Mouse (Mus musculus) stomach, embryonic 16.5 days (tissue): Measurements from ENCODE around the gene Gas7. TPM values are rescaled to one million over a fixed set of nuclear protein-coding genes. Genes with fewer than 3 reads are reported as not detected.

Source experiments
- ATAC-seq: fragments of 200-750 bp; cut with Nextera tagmentation; 2 replicates; pipeline ENCODE4 v1.8.0; 2017; ENCODE audit warnings: moderate number of reproducible peaks, moderate TSS enrichment; ENCODE audit not compliant: insufficient read depth, low FRiP score
- H3K27ac ChIP-seq: fragments of 300-500 bp; sonication (generic); 2 replicates; pipeline ENCODE4 v1.5.1; 2014; ENCODE audit warnings: low read length
- H3K27me3 ChIP-seq: fragments of 300-500 bp; sonication (generic); 2 replicates; pipeline ENCODE4 v1.6.1; 2014; ENCODE audit warnings: low read length, control low read depth, mixed read lengths; ENCODE audit not compliant: control insufficient read depth, insufficient read depth
- H3K36me3 ChIP-seq: fragments of 300-500 bp; sonication (generic); 2 replicates; pipeline ENCODE4 v1.6.1; 2014; ENCODE audit warnings: low read length; ENCODE audit not compliant: control insufficient read depth, insufficient read depth
- H3K4me1 ChIP-seq: fragments of 300-500 bp; sonication (generic); 2 replicates; pipeline ENCODE4 v1.6.1; 2014; ENCODE audit warnings: low read length, control low read depth, mixed read lengths; ENCODE audit not compliant: control insufficient read depth, insufficient read depth
- H3K4me2 ChIP-seq: fragments of 300-500 bp; sonication (generic); 2 replicates; pipeline ENCODE4 v1.6.1; 2014; ENCODE audit warnings: low read depth, low read length, mixed read lengths
- H3K4me3 ChIP-seq: fragments of 300-500 bp; sonication (generic); replicated peaks from 2 replicates; pipeline ENCODE4 v1.5.1; 2014; ENCODE audit warnings: mild to moderate bottlenecking, low read length
- H3K9ac ChIP-seq: fragments of 300-500 bp; sonication (generic); 2 replicates; pipeline ENCODE4 v1.6.1; 2014; ENCODE audit warnings: low read length
- H3K9me3 ChIP-seq: fragments of 300-500 bp; sonication (generic); replicated peaks from 2 replicates; pipeline ENCODE4 v1.6.1; 2016; ENCODE audit warnings: low read length, control low read depth; ENCODE audit not compliant: control insufficient read depth
- WGBS: fragments of 180-500 bp; shearing (Covaris S2); extraction: QIAGEN DNeasy Blood & Tissue Kit; methylation state at CpG from one replicate; pipeline ENCODE4 v1.1.7; 2014; 5-methylcytosine and 5-hydroxymethylcytosine counted together
- polyA plus RNA-seq: library from polyadenylated mRNA; unstranded; fragments of >200 nt; fragmentation: Nextera tagmentation; extraction: Ambion mirVana; gene quantifications from 2 replicates; pipeline ENCODE4 v1.2.1, GENCODE M21; 2015

Gas7 gene
- polyA plus RNA-seq, 1 experiment from 2014 or later, result 15.5 TPM

DNA sequence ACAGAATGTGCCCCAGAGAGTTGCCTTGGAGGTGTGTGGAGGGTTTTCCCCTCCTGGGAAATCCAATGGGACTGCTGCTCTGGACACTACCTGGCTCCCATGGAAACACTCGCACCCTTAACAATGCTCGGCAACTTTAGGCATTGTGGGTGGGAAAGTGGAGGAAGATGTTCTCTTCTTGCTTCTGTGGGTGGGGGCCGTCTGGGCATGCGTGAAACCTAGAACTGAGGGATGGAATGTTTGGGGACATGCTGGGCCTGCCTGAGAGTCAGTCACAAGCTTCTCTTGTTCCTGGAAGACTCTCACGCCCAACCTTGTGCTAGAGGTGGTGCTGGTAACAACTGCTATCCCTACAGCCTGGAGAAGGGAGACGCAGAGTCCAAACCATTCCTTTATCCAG is 209.7 kb downstream of the Gas7 start:
- no peak overlapping the region for H3K4me2 ChIP-seq
- H3K4me3 ChIP-seq, result no peak overlapping the region
- no peaks in the 10 kb centered on the region for H3K36me3 ChIP-seq
- H3K9ac ChIP-seq, result no peak overlapping the region
- H3K27me3 ChIP-seq, result no peaks in the 10 kb centered on the region
- H3K4me1 ChIP-seq, result no peaks in the 10 kb centered on the region
- H3K9me3 ChIP-seq, result no peaks in the 10 kb centered on the region
- no peak overlapping the region for H3K27ac ChIP-seq
- 81% methylated on average over 6 of the region's 6 CpGs for WGBS
- no peak for ATAC-seq

DNA sequence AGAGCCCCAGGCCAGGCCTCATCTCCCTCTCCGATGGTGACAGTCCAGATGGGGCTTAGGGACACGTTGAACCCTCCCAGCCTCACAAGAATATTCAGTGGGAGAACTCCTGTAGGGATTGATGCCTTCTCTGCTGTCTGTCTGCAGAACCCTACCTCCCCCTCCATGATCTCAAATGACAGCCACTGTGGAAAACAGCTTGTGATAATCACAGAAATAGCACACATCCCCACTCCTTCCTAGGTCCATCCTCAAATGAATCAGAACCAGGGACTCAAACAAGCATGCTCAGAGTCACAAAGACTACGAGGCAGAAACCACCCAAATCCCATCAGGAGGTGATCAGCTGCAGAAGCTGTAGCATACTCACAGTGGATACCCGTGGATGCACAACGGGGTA is 210.9 kb downstream of the Gas7 start:
- Histone ChIP-seq H3K4me1 (no peaks in the 10 kb centered on the region), H3K9me3 (no peaks in the 10 kb centered on the region), H3K36me3 (no peaks in the 10 kb centered on the region), H3K4me2 (no peak overlapping the region), H3K27me3 (no peaks in the 10 kb centered on the region), H3K27ac (no peak overlapping the region), H3K9ac (no peak overlapping the region), H3K4me3 (no peak overlapping the region)
- 85% methylated on average over 5 of the region's 5 CpGs for WGBS
- ATAC-seq, result no peak

- Histone ChIP-seq H3K36me3 (no peaks in the 10 kb centered on the region), H3K4me2 (no peak overlapping the region), H3K9me3 (no peaks in the 10 kb centered on the region), H3K4me3 (no peak overlapping the region), H3K4me1 (no peaks in the 10 kb centered on the region), H3K9ac (no peak overlapping the region), H3K27ac (no peak overlapping the region), H3K27me3 (no peaks in the 10 kb centered on the region)
- WGBS, result 79% methylated on average over 13 of the region's 13 CpGs
- ATAC-seq, result no peak
Measured at GRCm38 (mm10) chr11:67667531-67668332, 212.5 kb downstream of the Gas7 start.

DNA sequence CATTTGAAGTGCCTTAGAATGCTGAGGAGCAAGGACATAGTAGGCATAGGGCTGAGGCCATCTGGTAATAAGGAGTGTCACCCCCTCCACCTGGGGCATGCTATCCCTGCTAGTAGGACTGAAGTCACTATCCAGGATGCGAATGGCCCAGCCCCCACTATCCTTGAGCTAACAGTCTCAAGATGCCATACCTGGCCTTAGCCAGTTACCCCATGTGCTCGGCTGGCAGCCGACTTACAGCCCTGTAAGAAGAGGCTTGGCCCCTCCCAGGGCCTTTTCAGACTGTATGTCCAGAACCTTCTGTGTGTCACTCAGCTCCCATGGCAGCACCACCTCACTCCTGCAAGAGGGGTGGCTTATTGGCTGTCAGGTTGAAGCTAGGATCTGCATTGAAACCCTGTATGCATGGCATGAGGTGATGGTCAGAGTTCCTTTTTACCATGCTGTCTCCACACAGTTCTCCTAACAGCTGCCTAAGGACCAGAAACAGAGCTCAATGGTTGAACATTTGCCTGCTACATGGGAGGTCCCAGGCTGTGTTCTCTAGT is 213.3 kb downstream of the Gas7 start:
- no peaks in the 10 kb centered on the region for H3K4me1 ChIP-seq
- no peak overlapping the region for H3K9ac ChIP-seq
- no peak overlapping the region for H3K4me2 ChIP-seq
- H3K4me3 ChIP-seq, result no peak overlapping the region
- H3K27me3 ChIP-seq, result no peaks in the 10 kb centered on the region
- no peak for ATAC-seq
- no peak overlapping the region for H3K27ac ChIP-seq
- no peaks in the 10 kb centered on the region for H3K9me3 ChIP-seq
- no peaks in the 10 kb centered on the region for H3K36me3 ChIP-seq
- WGBS, result 85% methylated on average over 3 of the region's 3 CpGs

- no peaks in the 10 kb centered on the region for H3K9me3 ChIP-seq
- no peaks in the 10 kb centered on the region for H3K27me3 ChIP-seq
- no peak overlapping the region for H3K4me2 ChIP-seq
- H3K27ac ChIP-seq, result no peak overlapping the region
- 91% methylated on average over 6 of the region's 6 CpGs for WGBS
- no peak for ATAC-seq
- no peaks in the 10 kb centered on the region for H3K36me3 ChIP-seq
- no peaks in the 10 kb centered on the region for H3K4me1 ChIP-seq
- no peak overlapping the region for H3K4me3 ChIP-seq
- H3K9ac ChIP-seq, result no peak overlapping the region
Measured at GRCm38 (mm10) chr11:67670031-67670430, 214.8 kb downstream of the Gas7 start.

DNA sequence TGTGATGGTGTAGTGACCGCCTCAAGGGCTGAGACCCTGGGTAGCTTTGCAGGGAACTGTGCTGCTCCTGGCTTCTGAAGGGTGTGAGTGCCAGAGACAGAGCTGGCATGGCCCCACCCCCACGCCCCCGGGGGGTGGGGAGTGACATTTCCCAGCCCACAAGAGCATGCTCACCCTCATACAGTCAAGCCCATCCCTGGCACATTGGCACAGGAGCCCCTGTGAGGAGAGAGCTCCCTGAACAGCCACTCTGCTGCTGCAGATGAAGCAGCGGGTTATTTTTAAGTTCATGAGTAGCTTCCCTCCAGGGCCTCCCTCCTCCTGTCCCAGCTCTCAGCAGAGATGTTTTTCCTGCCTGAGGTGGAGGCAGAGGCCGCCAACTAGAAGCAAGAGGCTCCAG is 216.9 kb downstream of the Gas7 start:
- 66% methylated on average over 5 of the region's 5 CpGs for WGBS
- Histone ChIP-seq H3K9me3 (no peaks in the 10 kb centered on the region), H3K4me2 (no peak overlapping the region), H3K4me3 (no peak overlapping the region), H3K4me1 (no peaks in the 10 kb centered on the region), H3K36me3 (no peaks in the 10 kb centered on the region), H3K27ac (no peak overlapping the region), H3K9ac (no peak overlapping the region), H3K27me3 (no peaks in the 10 kb centered on the region)
- no peak for ATAC-seq

DNA sequence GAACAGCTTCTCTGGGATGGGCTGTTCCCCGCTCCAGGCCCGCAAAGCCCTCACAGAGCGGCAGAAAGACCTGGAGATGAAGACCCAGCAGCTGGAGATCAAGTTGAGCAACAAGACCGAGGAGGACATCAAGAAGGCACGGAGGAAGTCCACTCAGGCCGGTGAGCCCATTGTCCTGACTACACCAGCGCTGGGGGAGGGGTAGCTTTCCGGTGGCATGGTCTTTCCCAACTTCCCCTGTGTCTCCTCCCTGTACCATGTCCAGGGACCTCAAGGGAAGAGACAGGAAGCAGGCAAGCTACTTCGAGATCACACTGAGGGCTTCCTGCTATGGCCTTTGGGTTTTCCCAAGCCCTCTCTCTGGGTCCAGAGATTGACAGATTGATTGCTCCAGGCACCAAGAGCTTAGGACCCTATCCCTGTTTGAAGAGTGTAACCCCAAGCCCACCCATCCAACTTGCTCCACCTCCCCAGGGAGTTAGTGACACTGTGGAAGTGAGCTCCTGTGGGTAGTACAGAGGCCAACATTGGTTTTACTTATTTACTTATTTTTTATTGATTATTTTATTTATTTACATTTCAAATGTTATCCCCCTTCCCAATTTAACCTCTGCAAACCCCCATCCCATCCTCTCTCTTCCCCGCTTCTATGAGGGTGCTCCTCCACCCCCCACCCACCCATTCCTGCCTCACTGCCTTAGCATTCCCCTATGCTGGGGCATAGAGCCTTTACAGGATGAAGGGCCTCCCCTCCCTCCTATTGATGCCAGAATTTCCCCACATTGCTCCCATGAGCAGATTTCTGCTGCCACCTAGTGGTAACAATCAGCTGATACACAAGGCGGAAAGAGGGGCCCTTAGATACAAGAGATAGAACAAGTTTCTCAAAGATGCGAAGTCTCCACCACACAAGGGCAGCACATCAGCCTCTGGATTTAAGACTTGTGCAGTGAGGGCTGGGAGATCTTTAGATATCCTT is 220.6 kb downstream of the Gas7 start:
- no peak overlapping the region for H3K9ac ChIP-seq
- no peaks in the 10 kb centered on the region for H3K9me3 ChIP-seq
- H3K36me3 ChIP-seq, result no peaks in the 10 kb centered on the region
- no peaks in the 10 kb centered on the region for H3K4me1 ChIP-seq
- WGBS, result 62% methylated on average over 12 of the region's 12 CpGs
- no peak overlapping the region for H3K4me3 ChIP-seq
- H3K27ac ChIP-seq, result no peak overlapping the region
- H3K27me3 ChIP-seq, result no peaks in the 10 kb centered on the region
- no peak overlapping the region for H3K4me2 ChIP-seq
- peak; percentile 69 for ATAC-seq

DNA sequence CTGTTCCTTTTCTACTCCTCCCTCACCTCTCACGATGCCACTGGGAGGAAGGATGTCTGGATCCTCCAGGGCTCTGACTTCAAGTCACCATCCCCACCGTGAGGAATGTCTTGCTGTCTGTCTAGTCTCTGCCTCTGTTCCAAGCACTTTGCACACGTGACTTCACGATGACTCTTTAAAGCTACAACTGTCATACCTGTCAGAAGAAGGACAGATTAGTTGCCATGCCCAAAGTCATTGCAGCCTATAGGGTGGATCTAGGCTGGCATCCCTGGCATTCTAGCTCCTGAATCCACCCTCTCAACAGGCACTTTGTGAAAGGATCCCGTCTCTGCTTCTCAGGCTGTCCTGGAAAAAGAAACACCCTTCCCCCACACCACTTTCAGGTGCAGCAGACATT is 224.1 kb downstream of the Gas7 start:
- 56% methylated on average over 5 of the region's 5 CpGs for WGBS
- no peak overlapping the region for H3K4me2 ChIP-seq
- ATAC-seq, result no peak
- H3K27me3 ChIP-seq, result no peaks in the 10 kb centered on the region
- no peak overlapping the region for H3K27ac ChIP-seq
- H3K36me3 ChIP-seq, result no peaks in the 10 kb centered on the region
- H3K9ac ChIP-seq, result no peak overlapping the region
- H3K4me1 ChIP-seq, result no peaks in the 10 kb centered on the region
- no peak overlapping the region for H3K4me3 ChIP-seq
- no peaks in the 10 kb centered on the region for H3K9me3 ChIP-seq

GRCm38 (mm10) chr11:67679930-67680329 is 224.7 kb downstream of the Gas7 start:
- no peaks in the 10 kb centered on the region for H3K27me3 ChIP-seq
- H3K36me3 ChIP-seq, result no peaks in the 10 kb centered on the region
- H3K4me3 ChIP-seq, result no peak overlapping the region
- 83% methylated on average over 2 of the region's 2 CpGs for WGBS
- H3K27ac ChIP-seq, result no peak overlapping the region
- no peak for ATAC-seq
- H3K9ac ChIP-seq, result no peak overlapping the region
- no peak overlapping the region for H3K4me2 ChIP-seq
- H3K4me1 ChIP-seq, result no peaks in the 10 kb centered on the region
- no peaks in the 10 kb centered on the region for H3K9me3 ChIP-seq
